In genomic region chr8:34521316-34521715, GRCm38 (mm10) we compare ENCODE assay signal across 21 mouse cellular contexts.
"Had no signal": no experiment of that assay in that cellular context is flagged by ENCODE, and none has a peak within 500 bp of the region (broad histone marks: within the 10 kb centered on the region; RNA-seq: fewer than 3 reads in every experiment).

No protein-coding gene starts in this region.

- H3K9ac ChIP-seq: kidney, embryonic 15.5 days; liver, embryonic 13.5 days; lung, embryonic 14.5 days; midbrain, embryonic 15.5 days; neural tube, embryonic 12.5 days; neural tube, embryonic 15.5 days had no signal

- H3K9me3 ChIP-seq: kidney, embryonic 15.5 days; liver, embryonic 13.5 days; midbrain, embryonic 10.5 days; midbrain, embryonic 15.5 days; neural tube, embryonic 12.5 days; neural tube, embryonic 15.5 days had no signal

- H3K4me2 ChIP-seq: kidney, embryonic 15.5 days; liver, embryonic 13.5 days; lung, embryonic 14.5 days; midbrain, embryonic 15.5 days; neural tube, embryonic 12.5 days; neural tube, embryonic 15.5 days had no signal

- H3K4me1 ChIP-seq: neural tube, embryonic 12.5 days; neural tube, embryonic 15.5 days had no signal

- ATAC-seq: lung, postnatal 0 days; midbrain, embryonic 15.5 days had no signal

- H3K36me3 ChIP-seq: kidney, embryonic 15.5 days; liver, embryonic 13.5 days; midbrain, embryonic 10.5 days; midbrain, embryonic 15.5 days; neural tube, embryonic 12.5 days; neural tube, embryonic 15.5 days had no signal

- H3K4me3 ChIP-seq: kidney, embryonic 15.5 days; left cerebral cortex, adult 2 months; liver, embryonic 13.5 days; midbrain, embryonic 10.5 days; midbrain, embryonic 15.5 days; neural tube, embryonic 12.5 days; neural tube, embryonic 15.5 days had no signal

- H3K27ac ChIP-seq: kidney, embryonic 15.5 days; left cerebral cortex, adult 2 months; liver, embryonic 13.5 days; macrophage; midbrain, embryonic 10.5 days; midbrain, embryonic 15.5 days; neural tube, embryonic 12.5 days; neural tube, embryonic 15.5 days; stomach, postnatal 0 days had no signal

- DNase-seq: kidney, adult 11 months; kidney, adult 8-10 months; kidney, postnatal 10 days; kidney, postnatal 36 days; layer of hippocampus, postnatal 36 days; liver, embryonic 13.5 days; lung, embryonic 14.5 days; right cerebral cortex, adult 18-20 months; right cerebral cortex, postnatal 14 days; right cerebral cortex, postnatal 4 days; thymus, adult 2 months; thymus, postnatal 25 days had no signal

- H3K27me3 ChIP-seq: kidney, embryonic 15.5 days; liver, embryonic 13.5 days; midbrain, embryonic 15.5 days; neural tube, embryonic 12.5 days; neural tube, embryonic 15.5 days had no signal
